Mouse (Mus musculus) thymus, adult 2 months (tissue): Measurements from ENCODE around the gene Sh2b2.

Source experiments
- CTCF ChIP-seq: fragments of 200-500 bp; IDR thresholded peaks from 2 replicates; pipeline ENCODE4 v1.5.1; 2012; ENCODE audit warnings: mild to moderate bottlenecking, control low read depth, low read length, moderate library complexity, borderline replicate concordance; ENCODE audit not compliant: control insufficient read depth, poor library complexity, insufficient read depth; ENCODE audit errors: extremely low read depth
- POLR2A ChIP-seq: fragments of 200-500 bp; IDR thresholded peaks from 2 replicates; pipeline ENCODE4 v1.6.1; 2012; ENCODE audit warnings: mild to moderate bottlenecking, low read length, control low read depth, moderate library complexity; ENCODE audit not compliant: control insufficient read depth, poor library complexity, insufficient read depth; ENCODE audit errors: extremely low read depth

DNA sequence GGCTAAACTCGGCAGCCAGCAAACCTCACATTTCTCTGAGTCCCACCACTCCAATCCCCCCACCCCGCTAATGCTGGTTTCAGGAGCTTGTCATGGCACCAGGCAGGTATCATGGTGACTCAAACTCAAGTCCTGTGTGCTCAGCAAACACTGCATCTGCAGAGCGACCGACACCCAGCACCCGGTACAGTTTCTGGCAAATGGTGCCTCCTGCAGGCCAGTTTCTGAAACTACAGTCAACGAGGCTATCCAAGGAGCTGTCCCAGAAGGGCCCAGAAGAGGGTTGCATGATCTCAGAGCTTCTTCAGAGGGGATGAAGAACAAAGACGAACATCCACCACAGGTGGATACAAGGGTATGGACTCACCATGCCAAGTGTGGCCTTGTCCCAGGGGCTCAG, 4.6 kb upstream of the Sh2b2 start:
- TF ChIP-seq CTCF (peak; percentile 49; the same call in 1 of the 2 replicates), POLR2A (no peak)
